Mouse (Mus musculus) ES-Bruce4 (cell line): Measurements from ENCODE around the gene Ramp3. TPM values are rescaled to one million over a fixed set of nuclear protein-coding genes. Genes with fewer than 3 reads are reported as not detected.

Experiments used
- H3K27ac ChIP-seq: 2 replicates; pipeline ENCODE4 v1.5.1; 2012; ENCODE audit warnings: low read length, inconsistent platforms; ENCODE audit not compliant: insufficient read depth
- H3K27me3 ChIP-seq: 2 replicates; pipeline ENCODE4 v1.6.1; 2012; ENCODE audit warnings: mild to moderate bottlenecking, low read length, inconsistent platforms; ENCODE audit not compliant: control insufficient read depth, poor library complexity, insufficient read depth, severe bottlenecking
- H3K36me3 ChIP-seq: 2 replicates; pipeline ENCODE4 v1.6.1; 2012; ENCODE audit warnings: inconsistent platforms, mild to moderate bottlenecking, low read length, moderate library complexity; ENCODE audit not compliant: control insufficient read depth, poor library complexity, insufficient read depth, severe bottlenecking
- H3K4me1 ChIP-seq: one replicate; pipeline ENCODE4 v1.8.1; 2011; ENCODE audit warnings: low read length; ENCODE audit not compliant: control insufficient read depth, insufficient read depth
- H3K4me3 ChIP-seq: 2 replicates; pipeline ENCODE4 v1.5.1; 2011; ENCODE audit warnings: low read depth, mild to moderate bottlenecking, low read length
- H3K9ac ChIP-seq: 2 replicates; pipeline ENCODE4 v1.6.1; 2012; ENCODE audit warnings: low read depth, mild to moderate bottlenecking, inconsistent platforms; ENCODE audit not compliant: poor library complexity, severe bottlenecking
- H3K9me3 ChIP-seq: replicated peaks from 2 replicates; pipeline ENCODE4 v1.6.1; 2012; ENCODE audit warnings: mild to moderate bottlenecking, low read length, inconsistent platforms; ENCODE audit not compliant: control insufficient read depth, poor library complexity, insufficient read depth, severe bottlenecking
- CTCF ChIP-seq: IDR thresholded peaks from one replicate; pipeline ENCODE4 v1.8.1; 2011; ENCODE audit warnings: low read depth, low read length
- EP300 ChIP-seq: IDR thresholded peaks from 2 replicates; pipeline ENCODE4 v1.6.1; 2011; ENCODE audit warnings: low read depth, low read length; ENCODE audit not compliant: insufficient read depth
- POLR2A ChIP-seq: IDR thresholded peaks from one replicate; pipeline ENCODE4 v1.8.1; 2011; ENCODE audit warnings: low read length; ENCODE audit not compliant: insufficient read depth
- polyA plus RNA-seq: library from polyadenylated mRNA; stranded (reverse); fragments of >200 nt; gene quantifications from 2 replicates; pipeline ENCODE4 v1.2.4, GENCODE M21; 2011; ENCODE audit warnings: low read depth; ENCODE audit not compliant: missing spikeins, insufficient read depth, insufficient read length

The Ramp3 gene
- polyA plus RNA-seq, 1 experiment, result 6.2 TPM

DNA sequence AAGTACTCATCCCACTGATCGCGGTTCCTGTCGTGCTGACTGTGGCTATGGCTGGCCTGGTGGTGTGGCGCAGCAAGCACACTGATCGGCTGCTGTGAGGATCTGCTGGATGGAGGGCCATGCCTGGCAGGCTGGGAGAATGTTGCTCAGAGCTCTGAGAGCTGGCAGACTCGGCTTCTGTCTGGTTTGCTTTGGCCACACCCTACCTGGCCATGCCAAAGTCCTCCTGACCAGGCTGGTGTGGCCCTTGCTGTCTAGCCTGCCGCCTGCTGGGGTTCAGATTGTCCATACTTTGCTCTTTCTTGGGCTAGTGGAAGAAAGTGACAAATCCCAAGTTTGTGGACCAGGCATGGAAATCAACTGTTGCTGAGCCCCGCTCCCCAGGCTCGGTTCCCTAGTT is 18.3 kb downstream of the Ramp3 start:
- Histone ChIP-seq H3K27ac (no peak overlapping the region), H3K4me1 (no peaks in the 10 kb centered on the region), H3K27me3 (no peaks in the 10 kb centered on the region), H3K9ac (no peak overlapping the region), H3K4me3 (no peak overlapping the region), H3K36me3 (no peaks in the 10 kb centered on the region), H3K9me3 (no peaks in the 10 kb centered on the region)
- TF ChIP-seq POLR2A (no peak), EP300 (no peak), CTCF (no peak)

DNA sequence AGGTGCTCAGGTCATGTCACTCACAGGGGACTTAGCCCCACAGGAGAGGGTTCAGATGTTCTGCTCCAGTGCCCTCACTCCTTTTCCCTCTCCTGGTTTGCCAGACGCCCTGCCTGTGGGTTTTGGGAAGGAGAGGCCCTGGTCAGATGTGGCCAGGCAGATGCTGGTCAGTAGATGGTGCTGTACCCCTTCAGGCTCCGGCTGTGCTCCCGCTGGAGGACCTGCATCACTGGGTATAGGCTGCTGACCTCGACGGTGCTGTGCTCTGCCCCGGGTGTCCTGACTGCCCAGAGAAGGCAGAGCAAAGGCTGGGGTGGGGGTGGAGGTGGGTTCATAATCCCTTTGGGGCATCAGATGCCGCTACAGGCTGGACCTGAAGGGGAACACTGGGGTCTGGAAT is 19.2 kb downstream of the Ramp3 start:
- Histone ChIP-seq H3K27me3 (no peaks in the 10 kb centered on the region), H3K4me1 (no peaks in the 10 kb centered on the region), H3K9ac (no peak overlapping the region), H3K36me3 (no peaks in the 10 kb centered on the region), H3K9me3 (no peaks in the 10 kb centered on the region), H3K27ac (no peak overlapping the region), H3K4me3 (no peak overlapping the region)
- no peak for TF ChIP-seq EP300
- TF ChIP-seq CTCF, result peak; percentile 34

DNA sequence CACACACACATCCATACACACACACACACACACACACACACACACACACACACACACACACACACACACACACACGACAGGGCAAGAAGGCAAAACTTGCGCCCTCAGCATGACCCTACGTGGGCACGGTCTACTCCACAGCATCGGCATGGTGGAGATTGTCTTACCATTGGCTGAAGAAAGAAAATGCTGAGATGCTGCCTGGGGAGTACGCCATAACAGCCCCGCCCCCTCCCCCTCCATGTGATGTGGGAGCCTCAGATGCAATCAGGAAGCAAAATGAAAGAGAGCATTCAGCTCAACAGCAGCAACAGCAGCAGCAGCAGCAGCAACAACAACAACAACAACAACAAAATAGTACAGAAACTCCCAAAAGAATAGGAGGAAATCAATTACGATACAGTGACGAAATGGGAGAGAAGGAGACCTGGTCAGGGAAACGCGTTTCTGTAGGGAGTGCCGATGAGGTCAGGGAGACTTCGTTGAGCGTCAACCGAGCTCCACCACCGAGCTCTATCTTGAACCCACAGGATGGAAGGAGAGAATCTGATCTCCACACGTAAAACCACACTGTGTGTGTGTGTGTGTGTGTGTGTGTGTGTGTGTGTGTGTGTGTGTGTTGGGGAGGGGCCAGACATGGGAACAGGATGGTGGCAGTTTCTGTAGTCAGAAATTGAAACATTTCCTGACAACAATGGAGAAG is 21.5 kb downstream of the Ramp3 start:
- Histone ChIP-seq H3K27me3 (no peaks in the 10 kb centered on the region), H3K9ac (no peak overlapping the region), H3K4me1 (no peaks in the 10 kb centered on the region), H3K9me3 (no peaks in the 10 kb centered on the region), H3K4me3 (no peak overlapping the region), H3K27ac (no peak overlapping the region), H3K36me3 (no peaks in the 10 kb centered on the region)
- TF ChIP-seq POLR2A (no peak), CTCF (no peak), EP300 (no peak)

DNA sequence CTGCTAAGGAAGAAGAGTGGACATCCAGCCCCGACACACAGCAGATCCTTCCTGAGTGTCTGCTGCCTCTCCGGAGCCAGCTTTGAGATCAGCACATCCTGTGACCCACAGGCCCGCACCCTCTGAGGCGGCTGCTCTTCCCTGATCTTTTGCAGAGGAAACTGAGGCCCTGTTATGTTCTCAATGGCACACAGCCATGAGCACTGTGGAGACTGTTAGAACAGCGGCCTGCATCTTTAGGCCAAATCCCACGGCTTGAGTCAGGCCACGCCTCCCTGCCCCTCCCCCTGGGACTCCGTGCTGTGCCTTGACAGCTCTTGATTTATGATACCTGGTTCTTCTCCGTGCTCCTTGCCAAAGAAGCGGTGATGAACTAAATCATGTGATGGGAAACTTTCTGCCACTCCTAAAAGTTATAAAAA is 22.1 kb downstream of the Ramp3 start:
- no peak overlapping the region for H3K27ac ChIP-seq

DNA sequence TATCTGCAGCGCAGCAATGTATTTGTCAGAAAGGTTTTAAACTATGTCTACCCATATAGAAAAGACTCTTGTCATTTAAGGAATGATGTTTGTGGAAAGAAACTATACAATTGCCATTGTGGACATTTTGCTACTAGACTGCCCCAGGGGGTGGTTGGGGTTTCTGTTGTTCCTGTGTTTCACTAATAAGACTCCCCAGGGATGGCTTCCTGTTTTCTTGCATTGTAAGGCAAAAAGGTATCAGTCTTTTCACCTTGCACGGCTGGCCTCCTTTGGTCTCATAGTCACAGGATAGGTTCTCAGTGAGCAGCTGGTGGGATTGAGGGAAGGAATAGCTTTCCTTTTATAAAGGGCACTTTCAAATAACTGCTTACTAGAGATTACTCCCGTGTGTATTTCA is 26.4 kb downstream of the Ramp3 start:
- H3K4me3 ChIP-seq, result no peak overlapping the region
- H3K27ac ChIP-seq, result no peak overlapping the region
- no peak overlapping the region for H3K9ac ChIP-seq
- no peaks in the 10 kb centered on the region for H3K36me3 ChIP-seq
- no peaks in the 10 kb centered on the region for H3K4me1 ChIP-seq
- TF ChIP-seq EP300 (no peak), CTCF (no peak), POLR2A (no peak)
- H3K27me3 ChIP-seq, result no peaks in the 10 kb centered on the region
- H3K9me3 ChIP-seq, result no peaks in the 10 kb centered on the region

More for the DNA sequence above, 22.1 kb downstream of the Ramp3 start:
- H3K4me3 ChIP-seq, result no peak overlapping the region
- no peaks in the 10 kb centered on the region for H3K9me3 ChIP-seq
- no peaks in the 10 kb centered on the region for H3K36me3 ChIP-seq
- TF ChIP-seq POLR2A (no peak), EP300 (no peak), CTCF (no peak)
- no peaks in the 10 kb centered on the region for H3K27me3 ChIP-seq
- no peaks in the 10 kb centered on the region for H3K4me1 ChIP-seq
- H3K9ac ChIP-seq, result no peak overlapping the region

DNA sequence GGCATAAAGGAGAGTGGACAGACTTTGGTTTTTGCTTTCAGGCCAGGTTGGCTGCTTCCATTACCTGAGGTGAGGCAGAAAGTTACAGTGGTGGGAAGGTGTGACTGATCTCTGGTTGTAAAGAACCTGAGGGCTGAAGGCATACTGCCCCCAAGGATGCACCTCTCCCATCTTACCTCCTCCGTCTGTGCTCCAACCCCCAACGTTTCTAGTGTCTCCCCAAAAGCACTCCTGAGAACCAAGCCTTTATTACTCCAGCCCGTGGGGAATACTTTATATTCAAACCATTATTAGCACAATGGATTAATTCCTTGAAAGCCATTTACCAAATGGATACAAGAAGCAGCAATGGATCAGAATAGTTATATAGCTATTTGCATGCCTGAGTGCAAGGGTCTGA is 30.6 kb downstream of the Ramp3 start:
- Histone ChIP-seq H3K27ac (no peak overlapping the region), H3K27me3 (no peaks in the 10 kb centered on the region), H3K9me3 (no peaks in the 10 kb centered on the region), H3K4me3 (no peak overlapping the region), H3K36me3 (no peaks in the 10 kb centered on the region), H3K9ac (no peak overlapping the region), H3K4me1 (no peaks in the 10 kb centered on the region)
- no peak for TF ChIP-seq CTCF
- TF ChIP-seq EP300, result no peak
- TF ChIP-seq POLR2A, result no peak
